Mouse (Mus musculus) neural tube, embryonic 15.5 days (tissue): ENCODE measurements around the gene Tfap4. TPM values are rescaled to one million over a fixed set of nuclear protein-coding genes. Genes with fewer than 3 reads are reported as not detected.
"Not testable (repeated sequence)": the region's sequence is repeated elsewhere in the genome, so short reads cannot be mapped to it uniquely, and the experiment has no call there.

Experiments used
- ATAC-seq: fragments of 200-750 bp; cut with Nextera tagmentation; 2 replicates; pipeline ENCODE4 v1.8.0; 2017; ENCODE audit warnings: mild to moderate bottlenecking, moderate TSS enrichment, moderate library complexity; ENCODE audit not compliant: low FRiP score
- H3K27ac ChIP-seq: fragments of 300-500 bp; sonication (generic); replicated peaks from 2 replicates; pipeline ENCODE4 v1.5.1; 2015; ENCODE audit warnings: mild to moderate bottlenecking, inconsistent platforms
- H3K27me3 ChIP-seq: fragments of 300-500 bp; sonication (generic); replicated peaks from 2 replicates; pipeline ENCODE4 v1.6.1; 2015; ENCODE audit warnings: inconsistent platforms
- H3K36me3 ChIP-seq: fragments of 300-500 bp; sonication (generic); 2 replicates; pipeline ENCODE4 v1.6.1; 2015; ENCODE audit warnings: inconsistent platforms
- H3K4me1 ChIP-seq: fragments of 300-500 bp; sonication (generic); 2 replicates; pipeline ENCODE4 v1.6.1; 2015; ENCODE audit warnings: inconsistent platforms
- H3K4me2 ChIP-seq: fragments of 300-500 bp; sonication (generic); 2 replicates; pipeline ENCODE4 v1.6.1; 2015; ENCODE audit warnings: inconsistent platforms, mild to moderate bottlenecking, moderate library complexity
- H3K4me3 ChIP-seq: fragments of 300-500 bp; sonication (generic); replicated peaks from 2 replicates; pipeline ENCODE4 v1.5.1; 2015; ENCODE audit warnings: mild to moderate bottlenecking, inconsistent platforms
- H3K9ac ChIP-seq: fragments of 300-500 bp; sonication (generic); replicated peaks from 2 replicates; pipeline ENCODE4 v1.6.1; 2015; ENCODE audit warnings: mild to moderate bottlenecking, inconsistent platforms
- H3K9me3 ChIP-seq: fragments of 300-500 bp; sonication (generic); replicated peaks from 2 replicates; pipeline ENCODE4 v1.6.1; 2016; ENCODE audit warnings: inconsistent platforms
- WGBS: fragments of 180-500 bp; shearing (Covaris S2); methylation state at CpG from one replicate; pipeline ENCODE4 v1.1.7; 2015; ENCODE audit warnings: mixed read lengths; 5-methylcytosine and 5-hydroxymethylcytosine counted together
- polyA plus RNA-seq: library from polyadenylated mRNA; unstranded; fragments of >200 nt; fragmentation: Nextera tagmentation; extraction: Ambion mirVana; gene quantifications from 2 replicates; pipeline ENCODE4 v1.2.1, GENCODE M21; 2015

Tfap4 gene
- polyA plus RNA-seq, 1 experiment from 2014 or later = 8.6 TPM

GRCm38 (mm10) chr16:4546838-4547237 is 12.8 kb downstream of the Tfap4 start:
- Histone ChIP-seq H3K36me3 (peaks cover 43% of the 10 kb centered on the region), H3K9me3 (no peaks in the 10 kb centered on the region), H3K9ac (no peak overlapping the region), H3K4me3 (no peak overlapping the region), H3K27me3 (no peaks in the 10 kb centered on the region), H3K4me2 (no peak overlapping the region), H3K27ac (no peak overlapping the region), H3K4me1 (peaks cover 15% of the 10 kb centered on the region)
- 96% methylated on average over 8 of the region's 8 CpGs for WGBS
- ATAC-seq = no peak

DNA sequence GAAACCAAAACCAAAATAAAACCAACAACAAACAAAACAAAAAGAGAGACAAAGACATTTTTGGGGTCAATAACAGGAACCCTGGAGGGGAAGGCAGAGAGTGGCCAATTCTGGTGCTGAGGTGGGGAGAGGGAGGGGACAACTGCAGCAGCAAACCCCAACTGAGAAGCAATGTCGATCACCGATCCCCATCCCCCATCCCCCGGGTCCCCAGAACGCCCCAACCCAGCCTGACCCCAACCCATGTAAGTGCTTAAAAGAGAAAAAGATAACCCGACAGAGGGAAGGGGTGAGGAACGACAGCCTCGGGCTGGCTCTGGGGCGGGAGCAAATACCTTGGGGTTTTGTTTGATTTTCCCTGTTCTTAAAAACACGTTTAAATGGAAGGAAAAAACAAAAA is 14.8 kb downstream of the Tfap4 start:
- Histone ChIP-seq H3K27me3 (no peaks in the 10 kb centered on the region), H3K4me2 (no peak overlapping the region), H3K9me3 (no peaks in the 10 kb centered on the region), H3K36me3 (peaks cover 37% of the 10 kb centered on the region), H3K9ac (no peak overlapping the region), H3K4me1 (peaks cover 17% of the 10 kb centered on the region), H3K4me3 (no peak overlapping the region), H3K27ac (no peak overlapping the region)
- ATAC-seq = no peak
- WGBS = 79% methylated on average over 9 of the region's 9 CpGs

DNA sequence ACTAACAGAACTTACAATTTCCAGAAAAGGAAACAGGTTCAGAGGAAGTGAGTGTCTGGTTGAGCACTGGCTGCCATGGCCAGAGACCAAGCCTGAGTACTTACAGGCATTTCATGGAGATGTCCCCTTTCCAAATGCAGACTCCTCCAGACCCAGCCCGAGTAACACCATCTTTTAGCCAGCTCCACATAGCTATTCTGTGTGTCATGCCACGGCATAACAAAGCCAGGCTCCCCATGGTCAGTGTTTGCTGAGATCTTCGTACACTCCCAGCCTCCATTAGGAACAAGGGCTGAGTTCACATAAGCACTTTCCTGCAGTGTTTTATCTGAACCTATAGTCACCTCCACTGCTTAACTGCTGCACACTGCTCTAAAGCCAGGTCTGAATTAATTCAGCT is 16.4 kb downstream of the Tfap4 start:
- no peak overlapping the region for H3K4me2 ChIP-seq
- H3K27me3 ChIP-seq = no peaks in the 10 kb centered on the region
- no peak for ATAC-seq
- H3K36me3 ChIP-seq = peaks cover 24% of the 10 kb centered on the region
- H3K9ac ChIP-seq = no peak overlapping the region
- no peak overlapping the region for H3K27ac ChIP-seq
- no peaks in the 10 kb centered on the region for H3K9me3 ChIP-seq
- no peak overlapping the region for H3K4me3 ChIP-seq
- peaks cover 22% of the 10 kb centered on the region for H3K4me1 ChIP-seq
- 80% methylated on average over 3 of the region's 3 CpGs for WGBS

DNA sequence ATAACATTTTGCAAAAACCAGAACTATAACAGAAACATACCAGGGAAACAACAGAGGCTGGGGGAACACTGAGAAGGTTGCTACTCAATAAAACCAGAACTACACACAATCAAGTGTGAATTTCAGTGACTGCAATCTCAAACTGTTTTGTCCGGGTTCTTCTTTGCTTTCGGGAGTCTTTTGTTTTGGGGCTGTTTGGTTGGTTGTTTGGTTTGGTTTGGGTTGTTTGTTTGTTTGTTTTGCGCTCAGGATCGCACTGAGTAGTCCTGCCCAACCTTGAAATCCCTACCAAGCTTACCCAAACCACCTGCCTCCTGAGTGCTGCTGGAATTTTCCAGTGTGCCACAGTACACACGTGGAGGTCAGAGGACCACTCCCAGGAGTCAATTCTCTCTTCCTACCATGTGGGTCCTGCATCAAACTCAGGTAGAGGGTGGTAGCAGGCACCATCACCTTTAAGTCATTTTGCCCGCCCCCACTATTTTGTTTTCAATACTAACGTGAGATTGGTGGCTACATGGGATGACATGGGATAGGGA is 17.3 kb downstream of the Tfap4 start:
- WGBS = 49% methylated on average over 7 of the region's 7 CpGs
- ATAC-seq = peak; percentile 24; the same call in 1 of the 2 replicates
- Histone ChIP-seq H3K9me3 (no peaks in the 10 kb centered on the region), H3K9ac (peak overlapping the region; percentile 28; the same call in 1 of the 2 replicates), H3K4me2 (peak overlapping the region; percentile 55), H3K4me1 (peaks cover 22% of the 10 kb centered on the region), H3K27me3 (no peaks in the 10 kb centered on the region), H3K36me3 (peaks cover 22% of the 10 kb centered on the region), H3K4me3 (peak overlapping the region; percentile 51), H3K27ac (peak overlapping the region; percentile 60)

GRCm38 (mm10) chr16:4541501-4542198 is 18.0 kb downstream of the Tfap4 start, which contains the start of gene Srl:
TSS of gene Srl (minus strand) at chr16:4541816.
- H3K4me2 ChIP-seq = peak within 1 kb of the TSS; percentile 55
- peak within 1 kb of the TSS; percentile 60 for H3K27ac ChIP-seq
- peaks cover 16% of the 10 kb centered on the region for H3K36me3 ChIP-seq
- peak within 1 kb of the TSS; percentile 51 for H3K4me3 ChIP-seq
- peaks cover 22% of the 10 kb centered on the region for H3K4me1 ChIP-seq
- peak within 1 kb of the TSS; percentile 41 for H3K9ac ChIP-seq
- ATAC-seq = peak; percentile 97
- no peaks in the 10 kb centered on the region for H3K9me3 ChIP-seq
- WGBS = under 1% methylated on average over 43 of the region's 43 CpGs
- no peaks in the 10 kb centered on the region for H3K27me3 ChIP-seq

- H3K4me2 ChIP-seq = peak overlapping the region; percentile 55
- H3K4me1 ChIP-seq = peaks cover 22% of the 10 kb centered on the region
- no peak overlapping the region for H3K27ac ChIP-seq
- no peaks in the 10 kb centered on the region for H3K27me3 ChIP-seq
- peaks cover 12% of the 10 kb centered on the region for H3K36me3 ChIP-seq
- H3K9ac ChIP-seq = 0 out of 2 replicates have a peak overlapping the region, but pooled peaks have one; percentile 41
- no peak for ATAC-seq
- H3K9me3 ChIP-seq = no peaks in the 10 kb centered on the region
- H3K4me3 ChIP-seq = peak overlapping the region; percentile 51
- 60% methylated on average over 4 of the region's 4 CpGs for WGBS
Observed at GRCm38 (mm10) chr16:4541033-4541432, 18.6 kb downstream of the Tfap4 start.

DNA sequence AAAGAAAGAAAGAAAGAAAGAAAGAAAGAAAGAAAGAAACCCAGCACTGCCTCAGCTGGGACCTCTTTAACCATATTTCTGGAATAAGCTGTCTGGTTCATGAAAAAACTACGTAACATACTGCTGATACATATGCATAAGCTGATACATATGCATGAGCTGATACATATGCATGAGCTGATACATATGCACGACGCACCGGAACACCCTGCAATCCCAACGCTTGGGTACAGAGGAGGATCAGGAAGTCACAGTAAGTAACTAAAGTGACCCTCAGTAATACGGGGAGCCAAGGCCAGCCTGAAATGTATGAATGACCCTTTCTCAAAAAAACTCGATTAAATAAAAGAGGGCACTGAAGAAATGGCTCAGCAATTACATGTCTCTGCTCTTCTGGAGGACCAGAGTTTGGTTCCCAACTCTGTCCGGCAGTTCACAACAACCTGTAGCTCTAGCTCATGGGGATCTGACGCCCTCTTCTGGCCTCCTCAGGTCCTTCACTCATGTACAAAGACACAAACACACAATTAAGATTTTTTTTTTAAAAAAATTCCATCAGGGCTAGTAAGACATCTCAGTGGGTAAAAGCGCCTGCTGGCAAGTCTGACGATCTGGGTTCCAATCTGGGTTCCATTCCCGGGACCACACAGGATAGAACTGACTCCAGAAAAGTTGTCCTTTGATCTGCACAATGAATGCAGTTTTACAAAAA is 19.4 kb downstream of the Tfap4 start:
- WGBS = 54% methylated on average over 12 of the region's 12 CpGs
- Histone ChIP-seq H3K9me3 (no peaks in the 10 kb centered on the region), H3K9ac (no peak overlapping the region), H3K27ac (no peak overlapping the region), H3K4me3 (no peak overlapping the region), H3K4me2 (no peak overlapping the region), H3K4me1 (peaks cover 22% of the 10 kb centered on the region), H3K27me3 (no peaks in the 10 kb centered on the region), H3K36me3 (peaks cover 4% of the 10 kb centered on the region)
- ATAC-seq = no peak

DNA sequence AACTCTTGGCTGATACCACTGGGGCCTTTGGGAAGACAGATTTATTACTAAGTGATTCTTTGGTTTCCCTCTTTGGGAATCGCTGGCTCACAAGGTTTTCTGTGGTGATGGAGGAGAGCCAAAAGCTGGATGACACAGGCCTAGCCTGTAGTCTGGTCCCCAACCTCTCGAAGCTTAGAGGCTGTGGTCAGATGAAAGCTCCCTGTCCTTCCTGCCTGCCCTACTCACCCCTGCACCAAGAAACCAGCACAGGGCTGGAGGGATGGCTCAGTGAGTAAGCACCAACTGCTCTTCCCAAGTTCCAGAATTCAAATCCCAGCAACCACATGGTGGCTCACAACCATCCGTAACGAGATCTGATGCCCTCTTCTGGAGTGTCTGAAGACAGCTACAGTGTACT is 20.1 kb downstream of the Tfap4 start:
- ATAC-seq = no peak
- no peaks in the 10 kb centered on the region for H3K9me3 ChIP-seq
- H3K4me3 ChIP-seq = no peak overlapping the region
- WGBS = 49% methylated on average over 4 of the region's 4 CpGs
- no peak overlapping the region for H3K27ac ChIP-seq
- no peak overlapping the region for H3K9ac ChIP-seq
- no peaks in the 10 kb centered on the region for H3K36me3 ChIP-seq
- H3K4me1 ChIP-seq = peaks cover 22% of the 10 kb centered on the region
- H3K27me3 ChIP-seq = no peaks in the 10 kb centered on the region
- no peak overlapping the region for H3K4me2 ChIP-seq

DNA sequence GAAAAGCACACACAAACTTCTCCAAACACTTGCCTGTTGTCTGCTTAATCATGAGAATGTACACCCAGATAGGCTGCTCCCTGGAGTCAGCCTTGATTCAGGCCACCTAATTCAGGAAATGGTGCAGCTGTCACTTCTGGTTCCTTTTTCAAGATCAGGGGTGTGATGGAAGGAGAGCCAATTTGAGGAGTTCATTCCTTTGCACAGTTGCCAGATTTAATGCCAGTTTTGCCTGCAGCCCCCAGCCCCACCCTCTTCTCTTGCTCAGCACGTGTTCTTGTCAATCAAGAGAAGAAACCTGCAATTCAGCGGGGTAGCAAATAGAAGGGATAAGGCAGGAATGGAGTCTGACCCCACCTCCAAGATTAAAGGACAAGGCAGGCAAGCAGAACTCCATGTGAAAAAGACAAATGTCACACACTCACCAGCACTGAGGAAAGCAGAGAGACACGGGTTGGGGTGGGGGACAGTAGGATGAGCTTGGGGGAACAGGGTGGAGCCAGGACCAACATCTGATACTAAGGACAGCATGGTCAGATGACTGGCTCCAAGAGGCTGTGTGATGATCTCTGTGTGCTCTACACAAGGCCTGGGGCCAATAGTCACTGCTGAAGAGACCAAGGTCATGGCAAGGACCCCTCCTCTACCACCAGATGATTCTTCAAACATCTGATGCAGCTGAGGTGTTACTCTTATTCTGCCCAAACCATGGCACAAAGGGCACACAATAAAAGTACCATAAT is 21.9 kb downstream of the Tfap4 start:
- ATAC-seq = no peak
- H3K27ac ChIP-seq = no peak overlapping the region
- no peaks in the 10 kb centered on the region for H3K36me3 ChIP-seq
- H3K9me3 ChIP-seq = no peaks in the 10 kb centered on the region
- no peak overlapping the region for H3K4me3 ChIP-seq
- H3K27me3 ChIP-seq = no peaks in the 10 kb centered on the region
- no peak overlapping the region for H3K4me2 ChIP-seq
- H3K9ac ChIP-seq = no peak overlapping the region
- H3K4me1 ChIP-seq = peaks cover 21% of the 10 kb centered on the region
- WGBS = 75% methylated on average over 3 of the region's 3 CpGs

DNA sequence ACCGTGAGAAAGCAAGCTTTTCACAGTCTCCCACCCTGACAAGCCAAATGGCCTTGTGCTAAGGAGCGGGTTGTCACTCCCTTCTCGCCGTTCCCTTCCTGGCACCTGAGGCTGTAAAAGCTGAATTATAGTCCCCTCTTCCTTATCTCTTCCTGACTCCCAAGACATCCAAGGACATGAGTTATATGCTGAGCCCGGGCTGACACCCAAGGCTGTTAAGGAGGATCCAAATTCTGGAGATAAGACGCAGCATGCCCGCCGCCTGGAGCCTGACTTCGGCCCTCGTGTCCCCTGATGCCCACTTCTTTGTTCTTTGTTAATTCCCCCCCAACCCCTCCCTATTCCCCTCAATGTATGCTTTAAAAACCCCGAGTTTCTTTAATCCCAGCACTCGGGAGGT is 32.3 kb downstream of the Tfap4 start:
- H3K36me3 ChIP-seq, H3K27me3 ChIP-seq, H3K4me2 ChIP-seq, H3K4me1 ChIP-seq, H3K9ac ChIP-seq, H3K4me3 ChIP-seq, ATAC-seq, H3K9me3 ChIP-seq, H3K27ac ChIP-seq: not testable (repeated sequence)
- 94% methylated on average over 12 of the region's 12 CpGs for WGBS

- H3K27me3 ChIP-seq = no peaks in the 10 kb centered on the region
- 67% methylated on average over 7 of the region's 7 CpGs for WGBS
- no peak overlapping the region for H3K4me2 ChIP-seq
- no peak overlapping the region for H3K27ac ChIP-seq
- no peaks in the 10 kb centered on the region for H3K9me3 ChIP-seq
- peaks cover 6% of the 10 kb centered on the region; the same call in 1 of the 2 replicates for H3K4me1 ChIP-seq
- no peaks in the 10 kb centered on the region for H3K36me3 ChIP-seq
- no peak overlapping the region for H3K4me3 ChIP-seq
- no peak overlapping the region for H3K9ac ChIP-seq
- no peak for ATAC-seq
Observed at GRCm38 (mm10) chr16:4523313-4524004, 36.2 kb downstream of the Tfap4 start.
